Mouse (Mus musculus): ENCODE results near the gene Mysm1.

The Mysm1 gene

GRCm38 (mm10) chr4:94973321-94973720, 5.6 kb downstream of the Mysm1 start:
- no peak for DNase-seq (ENCODE audit: extremely low read depth, insufficient read length, low spot score)

- no peak for DNase-seq (ENCODE audit: extremely low read depth, insufficient read length, low spot score)
Measured at GRCm38 (mm10) chr4:94952773-94953172, 26.1 kb downstream of the Mysm1 start.

- no peak for DNase-seq (ENCODE audit: extremely low read depth, insufficient read length, low spot score)
Measured at GRCm38 (mm10) chr4:94941221-94941855, 37.6 kb downstream of the Mysm1 start.

GRCm38 (mm10) chr4:94928743-94929142, 50.2 kb downstream of the Mysm1 start, which contains the start of gene Eqtn:
Gene Eqtn (minus strand): TSS chr4:94928843.
- DNase-seq (ENCODE audit: extremely low read depth, insufficient read length, low spot score) = no peak

- DNase-seq (ENCODE audit: extremely low read depth, insufficient read length, low spot score) = no peak
Measured at GRCm38 (mm10) chr4:94901780-94902179, 77.1 kb downstream of the Mysm1 start.

DNA sequence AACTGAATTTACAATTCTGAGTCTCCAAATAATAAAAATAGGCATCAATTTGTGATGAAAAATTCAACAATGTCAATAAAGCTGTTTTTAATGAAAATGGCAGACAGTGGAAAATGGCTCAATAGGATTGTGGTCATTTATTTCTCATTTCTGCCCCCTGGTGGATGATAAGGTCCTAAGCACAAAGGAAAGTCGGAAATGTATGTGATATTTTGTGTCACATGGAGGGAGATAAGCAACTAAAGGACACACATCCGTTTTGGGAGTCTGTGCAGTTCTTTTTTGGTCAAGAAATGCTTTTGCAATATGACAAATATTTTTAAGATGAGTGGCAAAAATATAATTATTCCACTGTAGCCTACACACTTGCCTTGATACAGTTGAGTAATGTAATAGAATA, 78.2 kb downstream of the Mysm1 start:
- DNase-seq (ENCODE audit: extremely low read depth, insufficient read length, low spot score) = no peak

Data from 3134 (cell line).